Mouse (Mus musculus): ENCODE results near the gene Gm45521.

Gene Gm45521

DNA sequence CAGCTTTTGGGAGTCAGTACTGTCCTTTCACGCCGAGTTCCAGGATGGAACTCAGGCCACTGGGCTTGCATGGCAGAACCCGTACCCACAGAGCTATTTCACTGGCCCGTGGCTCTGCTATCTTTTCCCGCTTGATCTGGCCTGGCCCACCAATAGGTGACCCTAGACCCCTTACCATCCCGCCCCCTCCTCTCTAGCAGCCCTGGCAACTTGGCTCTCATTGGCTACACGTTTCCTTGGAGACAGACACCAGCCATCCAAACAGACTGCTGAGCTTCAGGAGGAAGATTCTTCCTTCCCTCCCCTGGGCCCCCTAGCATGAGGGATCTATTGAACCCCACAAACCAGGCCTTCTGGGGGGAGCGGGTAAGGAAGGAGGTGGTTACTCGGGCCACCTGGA is at the start of gene Gm45521:
TSS of gene Gm45521 (plus strand) at position 240 of the 400 bp plus-strand sequence.
- DNase-seq, result no peak

DNA sequence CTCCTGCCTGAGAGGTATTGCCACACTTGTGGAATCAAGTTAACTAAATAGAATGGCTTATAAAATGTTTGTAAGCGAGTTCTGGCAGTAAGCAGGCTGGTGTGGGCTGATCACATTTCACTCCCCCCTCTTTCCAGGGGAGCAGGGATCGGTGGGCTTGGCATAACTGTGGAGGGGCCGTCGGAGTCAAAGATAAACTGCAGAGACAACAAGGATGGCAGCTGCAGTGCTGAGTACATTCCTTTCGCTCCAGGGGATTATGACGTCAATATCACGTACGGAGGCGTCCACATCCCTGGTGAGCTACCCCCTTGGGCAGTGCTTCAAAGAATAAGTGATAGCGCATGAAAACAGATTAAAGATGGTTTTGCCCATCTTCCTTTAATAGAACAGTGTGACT is 47.6 kb upstream of the Gm45521 start:
- DNase-seq, result no peak

DNA sequence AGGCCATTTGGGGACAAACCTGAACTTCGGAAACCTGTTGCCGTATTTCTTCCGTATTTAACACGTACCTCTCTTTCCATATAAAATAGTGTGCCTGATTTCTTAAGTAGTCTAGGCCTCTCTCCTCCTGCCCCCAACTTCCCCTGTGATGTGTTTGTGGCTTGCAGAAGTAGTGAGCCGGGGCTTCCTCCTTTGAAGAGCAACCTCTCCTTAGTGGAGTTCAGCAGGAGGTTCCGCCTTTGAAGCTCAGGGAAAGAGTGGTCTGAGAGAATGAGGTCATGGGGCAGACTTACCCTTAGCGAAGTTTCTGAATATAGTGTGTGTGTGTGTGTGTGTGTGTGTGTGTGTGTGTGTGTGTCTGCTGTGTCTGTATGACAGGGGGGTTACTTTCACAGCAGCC is 43.2 kb upstream of the Gm45521 start:
- no peak for DNase-seq

DNA sequence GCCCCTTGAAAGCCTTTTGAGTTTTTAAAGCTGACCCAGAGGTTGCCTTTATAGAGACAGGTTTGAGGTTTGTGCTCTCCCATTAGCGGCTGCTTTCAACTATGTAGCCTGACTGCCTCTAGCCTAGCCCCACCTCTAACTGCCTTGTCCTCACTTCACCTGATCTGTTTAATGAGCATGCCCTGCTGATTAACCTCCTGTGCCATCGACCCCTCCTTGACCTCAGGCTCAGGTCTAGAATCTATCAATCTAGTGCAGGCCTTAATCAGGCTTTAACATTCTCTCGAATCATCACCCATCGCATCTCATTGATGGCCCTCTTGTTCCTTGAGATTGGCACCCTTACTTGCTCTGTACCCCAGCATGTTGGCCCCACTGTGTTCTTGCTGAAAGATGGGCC is 42.6 kb upstream of the Gm45521 start:
- DNase-seq, result no peak

DNA sequence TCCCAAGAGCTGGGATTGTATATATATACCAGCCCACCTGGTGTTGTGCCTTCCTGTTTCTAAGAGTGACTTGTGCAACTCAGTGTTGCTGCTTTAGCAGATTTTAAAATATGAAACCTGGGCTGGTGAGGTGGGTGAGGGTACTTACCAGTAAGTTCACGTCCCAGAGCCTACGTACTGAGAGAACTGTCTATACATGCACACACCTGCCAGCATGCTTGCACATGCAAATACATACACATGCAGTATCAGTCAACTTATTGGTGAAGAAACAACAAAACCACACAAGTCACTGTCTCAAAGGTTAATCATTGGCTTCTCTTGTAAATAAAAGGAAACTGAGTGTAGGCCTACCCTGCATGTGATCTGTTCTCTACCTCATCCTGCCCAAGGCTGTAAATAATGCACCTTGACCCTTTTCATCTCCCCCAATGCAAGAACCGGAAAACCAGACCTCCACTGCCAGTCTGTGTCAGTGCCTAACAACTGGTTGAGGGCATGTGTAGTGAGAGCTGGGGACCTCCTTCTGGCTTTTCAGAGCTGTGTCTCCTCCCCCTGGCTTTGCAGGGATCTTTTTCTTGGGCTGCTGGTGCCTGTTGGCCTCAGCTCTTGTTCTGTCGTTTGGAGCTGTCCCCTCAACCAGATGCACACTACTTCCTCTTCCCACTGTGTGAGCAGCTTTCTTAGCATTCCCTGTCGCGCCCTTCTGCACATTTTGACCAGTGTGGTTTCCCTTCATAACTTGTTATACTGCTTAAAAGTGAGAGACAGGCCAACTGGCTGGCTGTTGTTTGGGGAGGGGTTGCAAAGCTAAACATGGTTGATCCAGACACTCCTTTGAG is 38.7 kb upstream of the Gm45521 start:
- no peak for DNase-seq

DNA sequence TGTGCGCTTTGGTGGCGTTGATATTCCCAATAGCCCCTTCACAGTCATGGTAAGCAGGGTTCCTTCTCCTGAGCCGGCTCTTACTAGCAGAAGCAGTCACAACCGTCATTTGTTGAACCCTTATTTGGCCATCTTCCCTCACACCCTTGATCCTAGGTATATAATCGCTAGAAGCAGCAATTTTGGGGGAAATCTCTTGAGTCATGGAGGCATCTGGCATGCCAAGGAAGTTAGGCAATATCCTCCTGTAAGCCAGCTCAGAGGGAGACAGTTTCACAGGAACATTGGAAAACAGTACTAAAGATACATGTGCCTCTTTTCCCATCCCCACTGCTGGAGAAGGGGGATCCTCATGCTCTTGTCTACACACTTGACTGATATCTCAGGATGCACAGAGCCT is 37.8 kb upstream of the Gm45521 start:
- no peak for DNase-seq

DNA sequence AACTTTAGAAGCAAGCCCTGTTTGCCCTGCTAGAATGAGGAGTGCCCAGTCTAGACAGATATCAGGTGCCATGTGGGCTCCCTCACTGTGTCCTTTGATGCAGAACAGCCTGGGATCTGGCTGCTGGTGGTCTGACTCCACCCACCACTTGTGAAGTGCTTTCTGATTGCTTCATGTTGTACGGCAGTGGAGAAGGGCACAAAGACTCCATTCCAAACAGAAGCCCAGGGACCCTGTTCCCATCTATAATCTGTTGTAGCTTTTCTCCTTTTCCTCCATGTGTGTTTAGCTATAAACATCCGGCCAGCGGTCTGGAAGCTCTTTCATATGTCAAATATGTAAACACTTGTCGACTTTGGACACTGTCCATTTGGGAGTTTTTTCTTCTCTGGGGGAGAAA is 37.2 kb upstream of the Gm45521 start:
- DNase-seq, result no peak

DNA sequence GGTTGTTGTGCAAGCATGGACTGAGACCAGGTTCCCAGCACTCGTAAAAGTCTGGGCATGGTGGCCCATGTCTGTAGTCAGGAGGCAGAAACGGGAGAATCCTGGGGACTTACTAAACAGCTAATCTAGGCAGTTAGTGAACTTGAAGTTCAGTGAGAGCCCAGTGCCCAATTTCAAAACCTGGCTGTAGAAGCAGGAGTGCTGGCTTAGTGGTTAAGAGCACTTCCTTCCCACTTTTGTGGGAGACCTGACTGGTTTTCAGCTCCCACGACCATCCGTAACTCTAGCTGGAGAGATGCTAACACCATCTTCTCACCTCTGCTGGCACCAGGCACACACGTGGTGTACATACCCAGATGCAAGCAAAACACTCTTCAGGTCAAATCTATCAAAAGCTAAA is 35.6 kb upstream of the Gm45521 start:
- no peak for DNase-seq

DNA sequence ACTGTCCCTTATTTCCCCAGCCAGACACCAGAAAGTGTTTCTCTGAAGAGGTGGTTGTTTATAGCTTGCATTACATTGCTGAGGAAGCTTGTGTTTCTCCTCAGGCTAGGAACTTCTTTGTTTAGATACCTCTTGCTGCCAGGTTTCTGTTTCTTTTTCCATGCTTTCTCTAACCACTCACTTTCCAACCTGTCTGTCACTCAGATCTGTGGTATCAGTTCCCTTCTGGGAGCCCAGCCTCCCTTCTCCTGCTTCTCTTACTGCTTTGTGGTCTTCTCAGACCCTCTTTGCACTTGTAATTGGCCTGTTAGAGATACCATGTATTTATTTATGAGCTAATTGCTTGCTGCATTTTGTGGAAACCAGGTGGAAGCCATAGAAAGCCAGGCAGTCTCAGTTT is 33.5 kb upstream of the Gm45521 start:
- no peak for DNase-seq

DNA sequence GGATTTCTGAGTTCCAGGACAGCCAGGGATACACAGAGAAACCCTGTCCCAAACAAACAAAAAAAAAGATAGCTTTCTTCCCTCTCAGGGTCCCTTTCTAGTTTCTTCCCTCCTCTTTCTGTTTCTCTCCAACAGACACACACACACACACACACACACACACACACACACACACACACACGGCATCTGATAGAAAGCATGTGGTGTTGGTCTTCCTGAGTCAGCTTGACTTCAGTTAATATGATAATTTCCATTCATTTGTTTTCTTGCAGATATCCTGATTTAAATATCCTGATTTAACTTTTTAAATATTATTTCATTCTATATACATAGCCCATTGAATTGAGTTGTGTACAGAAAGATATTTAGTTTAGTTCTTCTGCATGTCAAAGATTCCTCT is 28.7 kb upstream of the Gm45521 start:
- DNase-seq, result no peak

DNA sequence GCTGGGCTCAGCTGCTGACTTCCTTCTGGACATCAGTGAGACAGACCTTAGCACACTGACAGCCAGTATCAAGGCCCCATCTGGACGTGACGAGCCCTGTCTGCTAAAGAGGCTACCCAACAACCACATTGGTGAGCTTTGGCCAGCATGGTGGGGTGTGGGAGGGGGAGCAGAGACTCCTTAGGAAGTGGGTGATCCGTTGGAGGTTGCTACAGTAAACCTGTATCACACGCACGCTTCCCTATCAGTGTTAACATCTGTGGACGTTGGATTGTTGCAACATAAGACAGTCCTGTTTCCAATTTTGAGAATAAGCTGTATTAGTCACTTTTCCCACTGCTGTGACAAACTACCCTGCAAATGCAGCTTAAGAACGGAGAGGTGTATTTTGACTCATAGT is 28.1 kb upstream of the Gm45521 start:
- DNase-seq, result no peak

DNA sequence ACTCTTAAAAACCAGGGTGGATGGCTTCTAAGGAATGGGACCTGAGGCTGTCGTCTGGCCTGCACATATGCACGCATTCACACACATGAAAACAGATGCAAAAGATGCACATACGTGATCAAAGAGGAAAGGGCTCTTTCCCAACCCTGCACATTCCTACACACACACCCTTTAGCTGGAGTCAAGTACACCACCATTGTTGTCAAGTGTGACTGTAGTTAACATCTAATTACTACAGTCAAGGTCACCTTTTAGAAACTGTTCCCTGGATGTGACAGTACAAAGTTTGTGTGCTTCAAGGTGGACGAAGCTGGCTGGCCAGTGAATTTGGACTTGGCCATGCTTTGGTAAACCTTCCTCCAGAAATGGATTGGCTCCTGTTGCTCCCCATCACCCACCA is 24.9 kb upstream of the Gm45521 start:
- no peak for DNase-seq

DNA sequence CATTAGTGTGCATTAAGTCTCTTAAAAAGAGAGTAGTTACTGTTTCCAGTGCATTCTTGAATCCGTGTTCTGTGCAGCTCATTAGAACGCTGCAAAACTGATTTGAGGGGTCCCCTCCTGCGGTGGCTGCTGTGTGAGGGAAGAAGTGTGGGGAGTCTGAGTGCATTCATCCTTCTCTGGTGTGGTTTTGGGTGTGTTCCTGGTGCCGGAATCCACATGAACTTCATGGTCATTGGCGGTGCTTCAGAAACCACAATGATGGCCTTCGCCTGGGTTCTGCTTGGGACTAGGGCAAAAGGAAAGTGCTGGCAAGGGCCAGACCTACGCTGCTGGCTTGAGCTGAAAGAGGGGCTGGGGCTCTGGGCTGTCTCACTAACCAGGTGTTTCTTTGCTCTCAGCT is 22.9 kb upstream of the Gm45521 start:
- DNase-seq, result no peak

DNA sequence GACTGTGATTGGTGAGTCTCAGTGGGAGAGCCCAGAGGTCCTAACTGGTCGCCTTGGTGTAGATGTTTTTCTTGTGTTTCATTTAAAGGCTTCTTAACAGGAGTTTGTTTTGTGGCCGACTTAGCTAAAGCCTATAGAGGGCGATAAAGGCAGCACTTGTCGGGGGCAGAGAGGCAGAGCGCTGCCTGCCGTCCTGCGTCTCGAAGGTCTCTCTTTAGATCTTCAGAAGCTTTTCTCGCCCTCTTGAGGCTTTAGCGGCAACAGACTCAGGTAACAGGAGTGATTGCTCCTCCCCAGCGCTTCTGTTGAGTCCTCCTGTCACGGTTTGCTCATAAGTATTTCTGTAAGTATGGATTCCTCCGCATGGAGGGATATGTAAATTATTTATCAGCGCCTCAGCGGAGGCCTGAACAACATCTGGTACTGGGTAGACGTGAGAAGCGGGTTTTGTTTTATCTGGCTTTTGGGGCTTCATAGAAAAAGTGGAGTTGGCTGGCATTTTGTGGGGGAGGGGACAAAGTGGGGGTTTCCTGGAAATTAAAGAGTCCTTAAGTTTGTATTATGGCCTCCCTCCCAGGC is 19.9 kb upstream of the Gm45521 start:
- DNase-seq, result peak; percentile 23

DNA sequence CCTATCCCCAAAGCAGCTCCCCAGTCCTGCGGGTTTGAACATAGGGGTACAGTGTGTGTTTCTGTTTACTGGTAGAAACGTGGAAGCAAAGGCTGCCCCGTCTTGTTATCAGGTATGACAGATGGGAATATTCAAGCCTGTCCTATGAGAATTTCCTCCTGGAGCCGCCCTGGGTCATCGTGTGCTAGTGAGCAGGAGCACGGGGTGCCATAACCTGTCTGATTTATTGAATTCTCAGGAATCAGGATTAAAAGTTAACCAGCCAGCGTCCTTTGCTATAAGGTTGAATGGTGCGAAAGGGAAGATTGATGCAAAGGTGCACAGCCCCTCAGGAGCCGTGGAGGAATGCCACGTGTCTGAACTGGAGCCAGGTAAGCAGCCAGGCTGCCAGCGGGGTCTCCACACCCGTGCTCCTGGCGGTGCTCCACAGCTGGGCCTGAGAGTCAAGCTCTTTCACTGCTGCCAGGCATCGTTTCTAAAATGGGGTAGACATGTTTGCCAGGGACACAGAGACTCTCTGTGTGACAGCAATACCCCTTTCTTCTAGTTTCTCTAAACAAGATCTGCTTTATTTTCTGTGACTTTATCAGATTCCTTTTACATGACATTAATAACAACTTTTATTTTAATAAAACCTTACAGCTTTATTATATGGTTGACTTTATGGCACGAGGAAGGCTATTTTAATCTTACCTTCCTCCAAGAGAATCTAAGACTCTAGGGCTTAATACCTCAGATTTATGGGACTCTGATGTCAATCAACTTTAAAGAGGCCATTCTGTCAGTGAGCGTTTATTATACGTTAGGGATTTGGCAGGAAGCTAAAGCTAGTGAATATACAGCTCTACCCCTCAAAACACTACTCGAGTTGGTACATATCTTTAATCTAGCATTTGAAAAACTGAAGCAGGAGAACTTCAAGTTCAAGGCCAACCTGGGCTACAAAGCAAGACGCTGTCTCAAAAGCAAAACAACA is 18.0 kb upstream of the Gm45521 start:
- peak; percentile 22 for DNase-seq

DNA sequence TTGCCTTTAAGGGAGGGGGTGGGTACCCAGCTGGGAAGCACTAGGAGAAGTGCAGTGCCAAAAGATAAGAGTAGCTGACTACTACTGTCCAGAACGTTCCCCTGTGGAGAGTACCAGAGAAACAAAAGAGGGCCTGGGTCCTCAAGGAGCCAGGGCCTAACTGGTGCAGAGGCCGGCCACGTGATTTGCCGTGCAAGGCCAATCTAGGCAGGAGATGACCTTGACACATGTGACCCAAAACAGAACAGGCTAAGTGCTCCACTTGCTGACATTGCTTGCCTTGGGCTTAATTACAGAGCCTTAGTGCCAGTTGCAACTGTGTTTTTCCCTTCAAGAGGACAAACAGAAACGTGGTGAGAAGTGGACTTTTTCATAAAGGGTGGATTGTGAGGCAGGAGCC is 15.7 kb upstream of the Gm45521 start:
- no peak for DNase-seq

DNA sequence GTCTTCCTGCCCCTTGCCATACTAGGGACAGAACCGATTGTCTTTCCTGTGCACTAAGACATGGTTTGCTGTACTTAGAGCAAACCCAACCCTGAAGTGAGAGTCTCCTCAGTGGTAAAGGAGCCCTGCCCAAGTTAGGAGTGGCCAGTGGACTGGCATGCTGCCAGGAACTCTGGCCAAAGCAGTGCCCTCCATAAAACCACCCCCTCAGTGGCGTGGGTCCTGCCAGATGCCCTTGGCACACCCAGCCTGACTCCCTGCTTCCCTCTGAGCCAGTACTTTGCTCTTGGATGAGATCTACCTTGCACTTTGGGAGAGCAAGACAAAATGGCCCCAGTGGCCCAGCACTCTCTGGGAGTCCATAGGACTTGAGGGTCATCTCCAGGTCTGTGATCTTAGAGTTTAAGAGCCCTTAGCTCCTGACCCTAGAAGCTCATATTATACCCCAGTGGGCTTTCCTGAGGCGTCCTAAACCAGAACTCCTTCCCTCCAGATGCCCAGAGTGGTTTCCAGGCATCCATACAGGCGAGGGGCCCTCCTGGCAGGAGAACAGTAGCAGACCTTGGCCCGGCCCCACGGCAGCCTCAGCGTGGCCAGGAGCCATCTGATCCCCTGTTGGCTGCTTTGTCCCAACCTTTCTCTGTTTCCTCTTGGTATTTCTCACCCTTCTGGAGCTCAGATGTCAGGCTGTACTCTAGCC is 13.8 kb upstream of the Gm45521 start:
- DNase-seq, result peak; percentile 27

DNA sequence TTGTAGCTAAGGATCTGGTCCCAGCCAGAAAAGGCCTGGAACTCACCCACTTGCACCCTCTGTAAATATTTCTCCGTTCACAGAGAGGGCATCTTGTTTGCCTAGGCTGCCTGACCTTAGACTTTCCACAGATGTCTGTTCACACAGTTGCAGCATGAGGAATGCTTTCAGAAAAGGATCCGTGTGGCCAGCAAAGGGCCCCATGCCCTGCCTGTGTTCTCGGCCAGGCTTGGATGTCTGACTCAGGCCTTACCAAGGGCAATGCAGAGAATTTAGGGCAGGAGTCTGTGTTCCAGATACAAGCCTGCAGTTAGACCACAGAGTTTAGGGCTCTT is 13.3 kb upstream of the Gm45521 start:
- no peak for DNase-seq

DNA sequence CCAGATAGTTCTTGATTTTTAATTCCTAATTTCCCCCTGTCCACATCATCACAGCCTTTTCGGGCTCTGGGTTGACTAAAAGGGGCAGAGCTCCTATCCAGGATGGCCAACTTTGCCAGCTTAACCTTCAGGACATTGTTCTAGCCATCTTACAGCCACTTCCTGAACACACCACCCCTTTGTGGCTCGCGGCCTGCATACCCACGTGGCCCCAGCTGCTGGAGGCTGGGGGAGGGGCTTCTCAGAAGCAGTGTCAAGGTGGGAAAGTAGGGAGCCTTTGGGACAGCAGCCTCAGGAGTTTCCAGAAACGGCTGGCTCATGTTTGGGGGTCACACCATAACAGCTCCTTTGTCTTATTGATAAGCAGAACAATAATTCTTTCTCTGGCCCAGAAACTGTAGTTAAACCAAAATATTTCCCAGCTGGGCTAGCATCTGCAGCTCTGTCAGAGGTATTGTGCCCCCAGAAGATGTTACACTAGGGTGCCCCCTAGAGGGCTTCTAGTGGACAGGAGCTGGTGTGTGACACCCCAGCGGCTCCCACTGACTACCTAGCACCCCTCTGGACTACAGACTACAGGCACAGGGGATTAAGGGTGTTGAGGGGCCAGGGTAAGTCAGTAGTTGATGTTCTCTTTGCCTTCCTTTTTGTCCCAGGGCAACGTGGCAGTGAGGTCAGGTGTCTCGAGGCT is 12.6 kb upstream of the Gm45521 start:
- DNase-seq, result no peak

DNA sequence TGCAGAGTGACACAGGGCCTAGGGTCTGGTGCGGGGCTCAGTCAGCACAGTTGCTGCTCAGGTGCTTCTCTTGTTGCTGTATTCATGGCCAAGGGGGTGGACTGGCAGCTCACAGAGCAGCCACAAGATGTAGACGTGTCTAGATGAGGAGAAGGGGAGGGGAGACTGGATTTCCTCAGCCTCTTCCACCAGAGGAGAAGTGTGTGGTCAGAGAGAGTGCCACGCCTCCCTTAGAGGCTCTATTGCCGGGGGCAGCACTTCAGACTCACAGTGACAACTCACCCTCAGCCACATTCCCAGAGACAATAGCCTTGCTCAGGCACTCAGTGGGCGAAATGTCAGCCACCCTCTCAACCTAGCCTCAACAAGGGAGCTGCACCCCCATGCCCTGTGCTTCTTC is 11.8 kb upstream of the Gm45521 start:
- no peak for DNase-seq

DNA sequence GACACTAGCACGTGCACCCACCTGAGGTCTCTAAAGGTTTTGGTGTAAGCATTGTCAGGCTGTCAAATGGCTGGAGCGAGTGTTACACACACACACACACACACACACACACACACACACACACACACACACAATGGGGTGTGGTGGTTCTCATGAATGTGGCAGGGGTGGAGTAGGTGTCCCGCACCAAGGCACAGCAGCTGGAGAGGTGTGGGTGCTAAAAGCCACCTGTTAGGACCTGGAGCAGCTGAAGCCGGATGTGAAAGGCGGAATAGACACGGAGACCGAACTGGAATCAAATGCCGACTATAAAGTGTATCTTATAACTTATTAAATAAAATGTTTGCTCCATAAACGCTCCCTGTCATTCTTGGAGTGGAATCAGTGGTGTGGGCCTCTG is 5.9 kb upstream of the Gm45521 start:
- no peak for DNase-seq

DNA sequence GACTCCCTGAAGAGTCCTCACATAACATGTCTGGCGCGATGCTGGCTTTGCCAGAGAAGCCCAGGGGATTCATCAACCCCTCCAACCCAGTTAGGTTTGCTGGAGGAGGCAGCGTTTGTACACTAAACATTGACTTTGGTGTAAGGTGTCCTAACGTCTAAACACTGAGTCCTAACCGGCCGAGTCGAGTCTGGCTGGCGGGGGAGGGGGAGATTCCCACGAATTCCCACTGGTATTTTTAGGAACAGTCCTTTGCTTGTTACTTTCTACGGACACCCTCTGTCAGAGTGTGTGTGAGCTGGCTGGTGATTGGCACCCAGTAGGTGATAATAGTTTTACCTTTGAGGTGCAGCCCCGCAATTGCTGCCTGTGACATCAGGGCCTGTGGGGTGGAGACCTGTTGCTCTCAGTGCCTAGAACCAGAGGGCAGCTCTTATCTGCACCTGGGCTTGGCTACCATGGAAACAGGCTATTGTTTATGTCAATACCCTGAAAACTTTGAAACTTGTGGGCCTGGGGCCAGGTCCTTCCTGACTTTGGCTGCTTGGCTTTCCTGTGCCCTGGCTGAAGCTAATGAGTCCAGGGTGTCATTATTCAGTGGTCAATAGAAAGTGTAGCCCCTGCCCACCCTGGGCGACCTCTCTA is 4.4 kb upstream of the Gm45521 start:
- peak; percentile 22 for DNase-seq

Data from right cerebral cortex, postnatal 4 days (tissue).